Mouse (Mus musculus) MN1 (cell line): Measurements from ENCODE around the gene Klhl3.
"Not testable (repeated sequence)": the region's sequence is repeated elsewhere in the genome, so short reads cannot be mapped to it uniquely, and the experiment has no call there.

Experiments used
- DNase-seq: peaks from one replicate; pipeline ENCODE4 v3.0.0-alpha.2; 2016; ENCODE audit warnings: low spot score

Gene Klhl3

DNA sequence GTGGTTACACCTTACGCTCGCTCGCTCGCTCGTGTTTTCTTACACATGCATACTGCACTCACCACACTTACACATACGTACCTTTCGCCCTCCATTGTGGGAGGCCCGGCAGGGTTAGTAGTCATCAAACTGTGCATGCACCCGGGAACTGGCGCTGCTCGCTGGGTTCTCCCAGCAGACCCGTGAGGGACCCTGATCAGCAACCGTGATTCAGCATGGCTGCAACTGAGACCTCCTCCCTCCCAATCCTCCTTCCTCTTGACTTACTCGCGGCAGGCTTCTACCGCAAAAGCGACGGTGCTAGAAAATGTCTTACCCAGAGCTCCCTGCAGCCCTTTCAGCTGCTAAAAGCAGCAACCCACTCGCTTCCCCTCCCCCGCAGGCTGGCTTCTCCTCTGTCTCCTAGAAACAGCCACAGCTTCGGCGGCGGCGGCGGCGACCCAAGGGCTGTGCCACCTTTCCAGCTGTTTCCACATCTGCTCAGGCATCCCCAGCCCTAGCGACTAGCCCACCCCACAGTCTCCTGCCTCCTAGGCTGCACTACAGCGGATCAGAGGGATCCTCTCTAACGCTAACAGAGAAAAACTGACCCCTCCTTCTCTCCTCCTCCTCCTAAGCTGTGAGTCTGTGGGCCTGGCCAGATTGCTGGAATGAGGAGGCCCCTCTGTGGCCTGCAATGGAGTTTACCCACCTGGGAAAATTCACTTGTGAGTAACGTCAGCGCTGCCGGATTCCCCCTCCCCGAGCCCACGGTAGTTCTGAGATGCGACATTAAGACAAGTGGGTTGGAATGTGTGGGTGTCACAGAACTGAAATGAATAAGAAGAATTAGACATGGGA, at the start of gene Klhl3:
Gene Klhl3, minus strand, starts transcription at position 532 of the 840 bp plus-strand sequence.
- DNase-seq: peak; percentile 68

DNA sequence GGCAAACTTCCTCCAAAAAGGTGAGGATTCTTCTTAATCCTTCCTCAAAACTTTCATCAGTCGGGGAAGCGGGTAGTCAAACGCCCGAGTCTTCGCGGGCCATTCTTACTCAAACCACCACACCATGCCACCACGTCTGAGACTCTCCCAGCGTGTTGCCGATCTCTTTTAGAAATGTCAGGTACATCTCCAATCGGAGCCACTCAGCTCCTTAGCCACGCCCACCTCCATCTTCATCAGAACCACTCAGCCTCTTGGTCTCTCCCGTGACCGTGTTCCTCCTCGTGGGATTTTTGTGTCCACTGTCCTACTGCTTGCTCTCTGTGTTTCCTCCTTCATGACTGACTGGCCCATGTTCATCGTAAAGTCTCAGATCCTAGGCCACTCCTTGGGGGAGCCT, 47.4 kb upstream of the Klhl3 start:
- DNase-seq: no peak

DNA sequence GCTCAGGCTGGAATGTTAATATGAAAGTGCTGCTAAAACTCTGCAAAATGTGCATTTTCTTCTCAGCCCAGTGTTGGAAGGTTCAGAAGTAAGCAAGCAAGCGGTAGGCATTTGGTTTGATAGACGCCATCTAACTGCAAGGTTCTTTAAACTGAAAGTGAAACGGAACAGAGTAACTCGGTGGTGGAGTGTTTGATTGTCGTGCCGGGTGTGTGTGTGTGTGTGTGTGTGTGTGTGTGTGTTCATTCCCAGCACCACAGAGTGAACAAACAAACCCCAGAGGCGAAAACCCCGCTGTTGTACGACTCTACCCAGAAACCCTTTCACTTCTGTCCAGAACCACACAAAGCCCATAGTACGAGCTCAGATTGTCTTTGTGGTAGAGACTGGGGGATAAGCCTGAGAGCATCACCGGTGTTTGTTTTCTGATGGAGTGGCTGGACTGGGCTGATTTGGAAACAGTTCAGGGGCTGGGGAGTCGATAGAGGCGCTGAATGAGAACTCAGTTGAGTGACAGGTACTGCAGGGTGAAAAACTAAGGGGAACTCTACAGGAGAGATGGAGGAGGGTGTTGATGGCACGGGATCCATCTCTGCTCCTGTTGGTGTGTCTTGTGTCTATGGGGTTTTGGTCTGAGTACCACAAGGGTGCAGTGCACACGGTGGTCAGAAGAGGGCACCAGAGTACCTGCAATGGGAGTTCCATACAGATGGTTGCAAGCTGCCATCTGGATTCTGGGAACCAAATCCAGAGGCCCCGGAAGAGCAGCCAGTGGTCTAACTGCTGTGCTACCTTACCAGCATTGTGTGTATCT, 44.9 kb upstream of the Klhl3 start:
- DNase-seq: peak; percentile 96

DNA sequence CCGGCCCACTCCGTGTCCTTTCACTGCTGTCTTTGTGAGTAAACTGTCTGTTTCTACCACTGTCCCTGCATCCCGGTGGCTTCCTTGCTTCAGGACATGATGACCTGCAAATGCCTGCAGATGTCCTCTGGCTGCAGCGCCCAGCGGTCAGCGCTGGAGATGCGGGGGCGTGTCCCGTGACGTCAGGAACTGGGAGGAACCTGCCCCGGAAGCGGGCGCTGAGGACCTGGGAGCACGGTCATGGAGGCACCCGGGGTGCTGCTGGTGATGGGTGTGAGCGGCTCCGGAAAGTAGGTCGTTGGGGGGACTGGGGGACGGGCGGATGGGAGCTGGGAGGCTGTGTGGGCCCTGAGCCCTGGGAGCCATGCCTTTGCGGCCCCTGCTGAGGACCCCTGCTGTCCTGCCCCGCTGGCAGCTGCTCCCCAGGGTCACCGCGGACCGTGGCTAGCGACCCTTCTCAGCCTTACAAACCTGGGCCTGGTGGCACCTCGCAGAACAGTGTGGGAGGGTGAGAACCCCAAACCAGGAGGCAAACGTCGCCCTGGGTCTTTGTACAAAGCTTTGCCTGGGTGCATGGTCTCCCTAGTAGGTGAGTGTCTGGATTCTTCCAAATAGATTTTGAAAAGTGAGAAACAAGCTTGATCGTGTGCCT, 44.2 kb upstream of the Klhl3 start, which contains the start of gene Idnk:
Gene Idnk, plus strand, starts transcription at position 203 of the 652 bp plus-strand sequence.
- DNase-seq: peak; percentile 95

DNA sequence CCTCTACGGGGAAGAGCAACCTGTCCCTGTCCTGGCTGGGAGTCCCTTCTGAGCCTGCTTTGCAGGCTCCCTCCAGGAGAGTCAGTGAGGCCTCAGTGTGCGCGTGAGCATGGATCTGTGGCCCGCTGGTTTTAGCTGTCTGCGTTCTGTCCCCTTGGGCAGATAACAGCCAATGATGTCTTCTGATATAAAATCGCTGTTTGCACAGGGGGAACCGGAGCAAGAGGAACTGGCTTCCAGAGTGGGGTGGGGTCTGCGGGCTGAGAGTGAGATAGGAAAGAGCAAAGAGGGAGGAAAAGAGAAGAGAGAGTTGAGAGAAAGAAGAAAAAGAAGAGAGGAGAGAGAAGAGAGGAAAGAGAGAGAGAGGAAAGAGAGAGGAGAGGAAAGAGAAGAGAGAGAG, 43.6 kb upstream of the Klhl3 start:
- DNase-seq: peak; percentile 19

DNA sequence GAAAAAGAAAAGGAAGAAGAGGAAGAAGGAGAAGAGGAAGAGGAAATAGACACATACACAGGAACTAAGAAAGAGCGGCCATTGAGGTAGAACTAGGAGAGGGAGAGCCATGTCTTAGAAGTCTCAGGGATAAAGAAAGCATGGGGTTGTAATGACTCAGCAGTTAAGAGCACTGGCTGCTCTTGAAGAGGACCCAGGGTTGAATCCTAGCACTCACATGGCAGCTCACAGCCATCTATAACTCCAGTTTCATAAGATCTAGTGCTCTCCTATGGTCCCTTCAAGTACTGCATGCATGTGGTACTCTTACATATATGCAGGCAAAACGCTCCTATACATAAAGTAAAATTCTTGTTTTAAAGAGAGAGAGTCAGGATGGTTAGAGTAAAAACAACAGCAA, 42.6 kb upstream of the Klhl3 start:
- peak; percentile 23 for DNase-seq

DNA sequence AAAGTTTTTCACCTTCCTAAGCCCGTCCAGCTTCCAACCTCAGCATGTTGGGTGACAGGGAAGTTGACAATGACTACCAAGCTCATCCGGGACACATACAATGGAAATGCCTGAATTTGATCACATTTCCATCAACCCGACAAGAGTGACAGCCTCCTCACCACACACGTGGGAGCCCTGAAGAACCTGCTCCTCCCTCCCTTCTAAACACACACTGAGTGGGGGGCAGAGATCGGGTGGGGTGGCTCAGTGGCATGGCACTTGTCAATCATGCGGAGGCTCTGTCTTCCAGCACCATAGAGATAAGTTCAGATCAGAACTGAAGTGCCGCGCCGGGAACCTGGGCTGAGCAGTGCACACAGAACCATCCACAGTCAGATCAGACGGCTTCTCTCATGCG, 37.0 kb upstream of the Klhl3 start:
- no peak for DNase-seq

DNA sequence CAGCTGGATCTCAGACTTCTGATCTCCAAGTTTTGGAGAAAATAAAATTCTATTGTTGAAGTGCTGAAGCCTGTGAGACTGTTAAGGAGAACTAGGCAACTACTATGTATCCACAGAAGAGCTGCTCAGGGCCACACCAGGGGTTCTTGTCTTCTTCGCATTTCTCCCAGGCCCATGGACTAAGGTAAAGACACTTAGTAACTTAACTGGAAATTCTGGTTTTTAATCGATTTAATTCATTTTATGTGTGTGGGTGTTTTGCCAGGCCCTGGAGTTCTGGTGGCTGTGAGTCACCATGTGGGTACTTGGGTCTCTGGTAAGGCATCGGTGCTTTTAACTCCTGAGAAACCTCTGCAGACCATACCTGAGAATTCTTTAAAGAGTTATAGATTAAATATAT, 36.2 kb upstream of the Klhl3 start:
- DNase-seq: peak; percentile 62

DNA sequence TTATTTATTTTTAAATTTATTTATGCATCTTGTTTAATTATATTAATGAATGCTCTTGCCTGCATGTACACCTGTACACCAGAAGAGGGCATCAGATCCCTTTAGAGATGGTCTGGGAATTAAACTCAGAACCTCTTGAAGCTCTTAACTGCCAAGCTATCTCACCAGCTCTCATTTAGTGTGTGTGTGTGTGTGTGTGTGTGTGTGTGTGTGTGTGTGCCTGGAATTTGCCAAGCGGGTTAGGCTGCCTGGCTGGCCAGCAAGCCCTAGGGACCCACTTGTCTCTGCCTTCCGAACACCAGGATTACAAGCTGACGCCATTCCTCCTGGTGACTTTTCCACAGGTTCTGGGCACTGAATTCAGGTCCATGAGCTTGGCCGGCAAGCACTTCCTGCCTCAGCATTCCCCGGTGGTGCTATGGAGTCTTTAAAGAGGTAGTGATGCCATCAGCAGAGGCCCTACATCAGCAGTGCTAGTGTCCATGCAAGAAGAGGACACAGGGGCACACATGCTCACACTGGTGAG, 35.7 kb upstream of the Klhl3 start:
- DNase-seq: peak; percentile 75

DNA sequence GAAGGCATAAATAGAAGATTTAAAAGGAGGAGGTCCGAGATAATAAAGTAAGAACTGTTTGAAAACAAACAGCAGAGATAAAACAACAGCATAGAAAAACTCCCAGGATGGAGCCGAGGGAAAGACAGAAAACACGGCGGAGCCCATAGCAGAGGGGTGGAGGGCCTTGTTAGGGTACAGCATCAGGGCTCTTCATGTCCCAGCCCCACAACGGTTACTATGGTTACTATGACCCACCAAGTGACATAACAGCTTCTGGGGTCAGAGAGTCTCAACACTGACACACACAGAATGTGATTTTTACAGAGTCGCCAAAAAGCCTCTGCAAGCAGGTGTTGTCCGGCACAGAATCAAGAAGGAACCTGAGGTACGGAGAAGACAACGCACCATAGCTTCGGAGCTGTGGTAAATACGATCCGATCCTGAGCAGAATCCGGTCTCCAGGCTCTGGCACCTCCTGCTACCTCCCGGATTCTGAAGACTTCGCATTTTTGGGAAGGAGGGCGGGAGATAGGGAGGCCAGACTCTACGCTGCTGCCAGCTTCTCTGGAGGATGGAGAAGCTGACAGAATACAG, 35.0 kb upstream of the Klhl3 start:
- peak; percentile 94 for DNase-seq

DNA sequence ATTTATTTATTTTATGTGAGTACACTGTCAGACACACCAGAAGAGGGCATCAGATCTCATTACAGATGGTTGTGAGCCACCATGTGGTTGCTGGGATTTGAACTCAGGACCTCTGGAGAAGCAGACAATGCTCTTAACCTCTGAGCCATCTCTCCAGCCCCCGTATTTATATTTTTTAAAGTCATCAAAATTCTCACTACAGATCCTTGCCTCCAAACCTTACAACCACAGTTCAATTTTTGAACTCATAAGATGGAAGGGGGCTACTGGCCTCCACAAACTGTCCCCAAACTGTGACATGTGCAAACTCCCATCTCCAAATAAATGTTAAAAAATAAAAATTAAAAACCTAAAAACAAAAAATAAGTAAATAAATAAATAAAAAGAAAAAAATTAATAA, 34.4 kb upstream of the Klhl3 start:
- no peak for DNase-seq

DNA sequence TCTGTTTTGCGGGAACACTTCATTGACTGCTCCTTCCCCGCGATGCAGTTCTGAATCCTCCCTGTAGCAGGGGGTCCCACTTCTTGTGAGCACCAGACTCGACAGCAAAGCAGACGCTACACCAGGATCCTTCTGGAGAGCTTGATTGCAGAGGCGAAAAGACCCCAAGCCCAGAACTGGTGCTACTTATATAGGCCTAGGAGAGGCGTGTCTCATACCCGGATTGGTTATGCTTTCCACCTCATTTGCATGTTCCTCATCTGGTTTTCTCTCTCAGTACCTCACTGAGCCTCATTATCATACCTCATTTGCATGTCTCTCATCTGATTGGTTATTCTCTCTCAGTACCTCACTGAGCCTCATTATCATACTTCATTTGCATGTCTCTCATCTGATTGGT, 33.2 kb upstream of the Klhl3 start:
- not testable (repeated sequence) for DNase-seq

DNA sequence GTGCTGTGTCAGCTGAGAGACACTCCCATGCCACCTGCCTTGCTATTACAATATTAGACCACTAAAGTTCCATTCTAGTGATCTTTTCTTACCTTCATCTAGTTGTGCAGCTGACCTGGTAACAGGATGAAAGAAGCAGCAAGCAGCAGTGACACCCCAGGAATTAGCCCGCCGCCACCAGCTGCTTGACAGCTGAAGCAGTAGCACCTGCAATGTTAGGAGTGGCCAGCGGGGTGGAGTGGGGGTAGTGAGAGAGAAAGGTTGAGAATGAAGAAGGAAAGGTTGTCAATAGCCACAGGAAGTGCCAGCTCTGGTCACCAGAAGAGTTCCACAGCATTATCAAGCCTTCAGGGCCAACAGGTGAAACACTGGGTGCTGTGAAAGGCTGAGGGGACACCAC, 18.3 kb upstream of the Klhl3 start:
- no peak for DNase-seq

DNA sequence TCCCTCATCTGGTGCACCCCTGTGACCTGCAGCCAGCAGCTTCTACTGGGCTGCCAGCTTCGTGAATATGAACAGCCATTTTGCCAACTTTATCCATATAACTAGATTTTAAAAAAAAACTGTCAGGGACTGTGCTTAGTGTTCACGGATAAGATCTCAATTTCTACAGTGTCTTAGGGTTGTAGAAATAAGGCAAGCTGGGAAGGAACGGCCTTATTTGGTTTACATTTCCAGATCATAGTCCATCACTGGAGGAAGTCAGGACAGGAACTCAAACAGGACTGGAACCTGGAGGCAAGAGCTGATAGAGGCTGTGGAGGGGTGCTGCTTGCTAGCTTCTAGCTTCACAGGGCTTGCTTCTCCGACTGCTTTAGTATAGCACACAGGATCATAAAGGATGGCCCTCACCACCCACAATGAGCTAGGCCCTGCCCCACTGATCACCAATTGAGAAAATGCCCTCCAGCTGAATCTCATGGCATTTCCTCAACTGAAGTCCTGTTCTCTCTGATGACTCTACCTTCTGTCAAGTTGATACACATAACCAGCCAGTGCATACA, 16.4 kb upstream of the Klhl3 start:
- DNase-seq: peak; percentile 58

DNA sequence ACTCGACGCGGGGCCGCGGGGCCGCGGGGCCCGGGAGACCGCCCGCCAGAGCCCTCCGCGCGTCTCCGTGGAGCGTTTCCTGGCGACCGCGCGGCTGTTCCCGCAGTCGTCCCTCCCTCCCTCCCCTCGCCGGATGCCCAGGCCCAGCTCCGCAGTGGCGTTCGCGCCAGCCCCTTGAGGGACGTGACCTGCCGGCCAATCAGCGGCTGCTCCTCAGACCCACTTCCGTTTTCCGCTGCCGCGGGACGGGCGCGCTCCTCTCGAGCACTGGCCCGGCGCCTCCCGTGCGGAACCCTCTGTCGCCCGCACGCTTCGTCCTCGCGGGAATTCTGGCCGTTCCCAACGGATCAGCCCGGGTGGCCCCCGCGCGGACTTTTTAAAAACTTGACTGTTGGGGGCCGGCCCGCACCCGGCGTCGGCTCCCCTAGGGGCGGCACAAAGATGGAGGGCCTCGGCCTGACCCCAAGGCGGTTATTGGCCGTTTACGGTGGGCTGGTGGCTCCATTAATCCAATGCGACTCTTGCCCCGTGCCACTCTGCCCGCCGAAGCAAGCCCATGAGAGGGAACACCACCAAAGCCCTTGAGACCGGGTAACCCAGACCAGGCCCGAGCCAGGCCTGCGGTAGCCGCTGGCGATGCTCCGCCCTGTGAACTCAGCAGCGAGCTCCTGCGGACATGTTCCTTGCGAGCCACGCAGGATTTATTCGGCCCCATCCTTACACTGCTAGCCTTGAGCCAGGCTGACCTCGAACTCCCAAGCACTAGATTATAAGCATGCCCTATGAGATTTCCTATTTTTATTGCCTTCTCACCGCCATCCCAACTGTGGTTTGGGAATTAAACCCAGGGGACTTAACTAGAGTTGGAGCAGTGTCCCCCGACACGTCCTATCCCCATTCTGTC, 15.6 kb upstream of the Klhl3 start:
- peak; percentile 99 for DNase-seq

DNA sequence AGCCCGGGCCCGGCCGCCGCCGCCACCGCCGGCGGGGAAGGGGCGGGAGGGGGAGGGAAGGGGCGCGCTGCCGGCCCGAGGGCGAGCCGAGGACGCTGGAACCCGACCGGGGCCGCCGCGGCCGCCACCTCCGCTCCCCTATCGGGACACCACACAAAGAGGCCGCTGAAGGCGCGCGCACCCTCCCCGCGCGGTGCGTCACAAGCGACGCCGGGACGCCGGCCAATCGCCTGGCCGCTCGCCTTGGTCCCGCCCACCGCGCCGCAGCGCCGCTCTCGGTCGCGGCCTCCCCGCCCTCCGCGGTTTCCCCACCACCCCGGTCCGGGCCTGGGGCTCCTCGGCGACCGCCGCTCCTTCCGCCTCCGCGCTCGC, 15.0 kb upstream of the Klhl3 start, which contains the start of gene Hnrnpa0:
Gene Hnrnpa0, minus strand, starts transcription at position 161 of the 372 bp plus-strand sequence.
- peak; percentile 98 for DNase-seq

DNA sequence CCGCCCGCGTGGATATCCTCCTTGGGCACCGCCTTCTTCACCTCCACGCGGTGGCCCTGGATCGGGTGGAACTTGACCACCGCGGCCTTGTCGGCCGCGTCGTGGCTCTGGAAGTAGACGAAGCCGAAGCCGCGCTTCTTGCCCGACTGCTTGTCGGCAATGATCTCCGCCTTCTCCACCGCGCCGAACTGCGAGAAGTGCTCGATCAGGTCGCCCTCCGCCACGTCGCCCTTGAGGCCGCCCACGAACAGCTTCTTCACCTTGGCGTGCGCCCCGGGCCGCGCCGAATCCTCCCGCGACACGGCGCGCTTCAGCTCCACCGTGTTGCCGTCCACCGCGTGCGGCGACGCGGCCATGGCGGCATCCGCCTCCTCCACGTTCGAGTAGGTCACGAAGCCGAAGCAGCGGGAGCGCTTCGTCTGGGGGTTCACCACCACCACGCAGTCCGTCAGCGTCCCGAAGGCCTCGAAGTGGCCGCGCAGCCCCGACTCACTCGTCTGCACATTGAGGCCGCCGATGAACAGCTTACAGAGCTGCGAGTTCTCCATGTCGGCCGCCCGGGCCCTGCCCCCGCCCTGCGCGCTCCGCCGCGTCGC, 14.5 kb upstream of the Klhl3 start:
- peak; percentile 73 for DNase-seq

DNA sequence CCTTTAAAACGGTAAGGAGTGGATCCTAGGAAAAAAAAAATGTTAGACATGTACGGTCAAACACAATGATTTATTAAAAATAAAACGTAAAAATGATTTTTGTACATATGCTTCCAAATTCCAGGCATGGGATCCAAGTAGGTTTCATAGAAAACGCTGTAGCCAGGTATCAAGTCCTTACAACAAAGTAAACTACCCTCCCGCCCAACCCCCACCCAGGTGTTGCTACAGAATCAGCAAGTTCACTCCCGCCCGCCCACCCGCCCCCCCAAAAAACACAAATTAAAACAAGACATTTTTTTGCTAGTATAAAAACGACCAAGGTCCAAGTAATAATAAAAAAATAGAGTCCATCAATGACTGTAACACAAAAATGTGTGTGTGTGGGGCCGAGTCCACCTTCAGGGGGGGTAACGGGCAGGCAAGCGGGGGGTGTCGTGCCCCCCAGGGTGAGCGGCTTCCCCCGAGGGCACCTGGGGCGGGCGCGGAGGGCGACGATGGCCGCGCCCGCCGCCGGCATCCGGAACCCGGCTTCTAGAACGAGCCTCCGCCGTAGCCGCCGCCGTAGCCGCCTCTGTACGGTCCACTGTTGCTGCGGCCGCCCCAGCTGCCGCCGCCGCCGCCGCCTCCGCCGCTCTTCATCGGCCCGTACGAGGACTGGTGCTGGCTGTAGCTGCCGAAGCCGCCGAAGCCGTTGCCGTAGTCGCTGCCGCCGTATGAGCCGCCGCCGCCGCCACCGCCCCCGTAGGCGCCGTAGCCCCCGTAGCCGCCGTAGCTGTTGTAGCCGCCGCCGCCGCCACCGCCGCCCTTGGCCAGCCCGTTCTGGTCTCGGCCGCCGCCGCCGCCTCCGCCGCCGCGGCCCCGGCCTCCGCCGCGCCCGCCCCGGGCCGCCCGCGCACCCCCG, 13.7 kb upstream of the Klhl3 start:
- DNase-seq: peak; percentile 54

DNA sequence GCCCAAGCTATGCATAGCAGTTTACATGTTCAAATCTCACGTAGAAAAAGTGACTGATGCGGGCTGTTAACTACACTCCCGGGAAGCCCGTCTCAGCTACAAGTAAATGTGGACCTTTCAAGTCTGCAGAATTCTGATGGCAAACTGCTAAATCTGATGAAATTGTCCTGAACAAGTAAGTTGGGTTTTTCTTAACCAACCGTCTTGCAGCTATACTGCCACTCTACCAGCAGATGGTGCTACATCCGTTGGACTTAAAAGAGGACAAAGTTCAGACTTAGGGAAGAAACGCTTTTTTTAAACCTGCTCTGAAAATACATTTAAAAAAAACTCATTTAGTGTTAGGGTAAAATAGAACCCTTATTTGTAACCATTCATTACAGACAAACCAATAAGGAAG, 12.7 kb upstream of the Klhl3 start:
- peak; percentile 88 for DNase-seq
